Mouse (Mus musculus): ENCODE measurements around the gene Trat1.

The Trat1 gene

GRCm38 (mm10) chr16:48716343-48716742 is 55.5 kb downstream of the Trat1 start:
- no peak for DNase-seq

- peak; percentile 76 to 77 for DNase-seq
Measured at GRCm38 (mm10) chr16:48701896-48702295, 69.9 kb downstream of the Trat1 start.

Measured in cerebellum, postnatal 14 days (tissue).